Mouse (Mus musculus): ENCODE results near the gene Smoc2.

The Smoc2 gene

DNA sequence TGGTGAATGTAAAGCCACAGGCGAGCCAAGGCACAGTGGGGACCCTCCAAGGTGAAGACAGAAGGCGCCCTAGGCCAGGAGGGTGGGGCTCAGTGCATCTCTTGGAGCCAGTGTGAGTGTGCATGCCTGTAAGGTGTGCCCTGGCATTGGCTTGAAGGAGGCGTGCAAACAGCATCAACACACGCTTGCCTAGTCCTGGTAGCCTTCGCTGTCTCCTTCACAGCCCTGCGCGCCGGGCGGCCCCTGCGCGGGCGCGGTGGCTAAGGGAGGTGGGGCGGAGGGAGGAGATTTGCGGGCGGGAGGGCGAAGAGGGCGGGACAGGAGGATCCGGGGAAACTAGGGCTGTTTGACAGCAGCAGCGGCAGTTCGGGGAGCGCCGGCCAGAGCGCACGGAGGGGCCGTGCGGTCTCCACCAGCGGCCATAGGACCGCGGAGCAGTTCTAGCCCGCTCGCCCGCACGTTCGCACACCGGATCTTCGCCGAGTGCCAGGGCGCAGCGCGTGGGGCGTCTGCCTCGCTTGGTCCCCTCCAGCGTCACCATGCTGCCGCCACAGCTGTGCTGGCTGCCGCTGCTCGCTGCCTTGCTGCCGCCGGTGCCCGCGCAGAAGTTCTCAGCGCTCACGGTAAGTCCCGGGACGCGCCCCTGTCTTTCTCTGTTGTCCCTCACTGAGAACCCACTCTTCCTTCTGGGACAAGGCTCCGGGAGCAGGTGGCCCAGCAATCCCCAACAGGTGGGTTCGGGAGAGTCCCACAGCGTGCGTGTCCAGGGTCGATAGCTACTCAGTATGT, at the start of gene Smoc2:
Gene Smoc2 (plus strand): TSS at position 330 of the 789 bp plus-strand sequence.
- no peak for DNase-seq

DNA sequence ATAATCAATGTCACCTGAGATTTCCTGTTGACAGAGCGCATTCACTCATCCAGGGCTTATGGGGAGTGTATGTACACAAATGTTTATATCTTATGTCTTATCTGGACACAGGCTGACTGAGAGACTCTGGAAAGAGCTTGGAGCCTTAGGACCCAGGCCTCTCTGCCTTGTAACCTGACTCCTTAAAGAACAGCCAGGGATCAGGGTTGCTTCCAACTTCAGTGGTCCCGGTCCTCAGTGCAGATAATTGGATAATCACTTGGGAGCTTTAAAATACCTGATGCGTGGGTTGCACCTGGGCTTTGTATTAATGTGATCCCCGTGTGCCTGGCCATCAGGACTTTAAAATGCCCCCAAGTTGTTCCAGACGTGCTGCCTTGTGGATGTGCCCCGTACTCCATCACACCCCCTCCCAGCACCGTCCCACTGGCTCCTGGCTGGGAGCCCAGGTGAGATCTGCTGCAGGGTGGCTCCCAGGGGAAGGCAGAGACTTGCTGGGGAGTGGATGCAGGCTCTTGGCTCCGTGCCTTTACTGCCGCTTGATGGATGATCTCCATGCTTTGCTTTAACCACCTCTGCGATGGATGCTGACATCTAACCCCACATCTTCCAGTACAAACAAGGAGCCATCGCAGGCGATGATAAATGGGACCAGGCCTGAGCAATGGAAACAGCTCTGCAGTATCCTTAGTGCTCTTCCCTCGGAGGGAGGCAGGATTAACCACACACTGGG, 48.4 kb upstream of the Smoc2 start:
- no peak for DNase-seq

DNA sequence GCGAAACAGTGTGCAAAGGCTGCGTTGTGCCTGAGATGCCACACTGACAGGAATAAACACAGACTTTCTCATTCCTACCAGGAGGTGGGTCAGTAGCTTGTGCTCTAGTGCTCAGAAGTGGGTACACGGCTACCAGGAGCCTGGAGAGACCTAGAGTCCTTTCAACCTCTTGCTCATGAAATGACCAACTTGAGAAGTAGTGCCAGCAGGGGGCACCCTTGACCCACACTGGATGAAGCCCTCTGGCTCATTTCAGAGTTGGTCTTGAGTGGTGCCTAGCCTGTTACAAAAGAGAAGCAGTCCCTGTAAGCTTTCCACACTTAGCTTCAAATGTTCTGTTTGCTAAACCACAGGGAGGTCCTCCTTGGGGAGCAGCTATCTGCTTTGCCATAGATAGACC, 46.7 kb upstream of the Smoc2 start:
- peak; percentile 47 to 71 for DNase-seq

DNA sequence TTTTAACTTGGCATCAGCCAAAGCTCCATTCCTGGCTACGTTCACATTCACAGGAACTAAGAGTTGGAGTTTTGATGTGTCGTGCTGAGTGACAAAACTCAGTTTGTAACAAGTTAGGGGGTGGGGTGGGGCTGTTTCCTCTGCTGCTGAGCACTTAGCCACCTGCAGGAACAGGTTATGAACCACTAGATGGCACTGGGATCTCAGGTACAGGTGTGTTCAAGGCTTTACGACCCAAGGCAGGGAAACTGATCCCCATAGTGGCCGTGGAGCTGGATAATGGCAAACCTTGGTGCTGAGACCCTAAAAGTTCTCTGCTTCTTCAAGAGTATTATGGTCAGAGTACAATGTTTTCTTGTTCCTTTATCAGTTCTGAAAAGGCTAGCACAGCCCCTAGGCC, 45.6 kb upstream of the Smoc2 start:
- no peak for DNase-seq

DNA sequence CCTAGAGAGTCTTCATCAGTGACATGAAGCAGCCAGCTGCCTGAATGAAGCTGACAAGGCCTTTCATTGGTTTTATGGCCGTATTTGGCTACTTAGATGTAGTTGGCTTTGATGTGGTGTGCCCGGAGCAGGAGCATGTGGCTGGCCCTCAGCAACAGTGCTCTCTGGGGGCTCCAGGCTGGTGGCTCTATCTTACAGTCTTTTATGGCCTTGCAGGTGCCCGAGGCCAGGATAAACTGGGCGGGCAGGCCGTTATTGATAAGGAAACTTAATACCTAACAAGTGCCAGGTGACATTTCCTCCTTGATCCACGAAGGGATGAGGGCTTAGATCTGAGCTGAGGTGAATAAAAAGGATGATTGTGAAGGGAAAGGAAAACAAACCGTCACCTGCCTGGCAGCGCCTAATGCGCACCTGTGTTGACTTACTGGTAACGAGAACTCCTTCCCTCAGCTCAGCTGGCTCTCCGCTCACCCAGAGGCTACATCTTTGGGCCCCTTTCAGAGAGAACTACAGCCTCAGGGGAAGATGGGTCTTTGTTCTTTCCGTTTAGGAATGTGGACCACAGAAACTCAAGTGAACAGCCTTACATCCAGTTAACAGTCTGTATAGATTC, 44.4 kb upstream of the Smoc2 start:
- DNase-seq = no peak

DNA sequence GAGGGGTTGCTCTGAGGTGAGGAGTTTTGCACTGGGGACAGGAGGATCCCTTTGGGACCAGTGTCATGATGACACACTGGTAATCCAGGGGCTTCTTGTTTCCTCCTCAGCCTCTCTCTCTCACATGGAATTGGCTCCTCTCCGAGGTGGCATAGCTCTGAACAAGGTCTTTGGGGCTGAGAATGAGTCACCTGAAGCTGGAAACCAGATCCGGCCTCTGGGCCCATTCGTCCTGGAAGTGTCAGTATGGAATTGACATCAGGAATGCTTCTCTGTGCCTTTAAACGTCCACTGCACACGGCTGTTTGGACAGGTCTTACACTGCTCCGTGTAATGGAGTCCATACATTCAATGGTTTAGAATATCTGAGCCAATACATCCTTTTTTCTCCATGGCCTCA, 42.2 kb upstream of the Smoc2 start:
- DNase-seq = no peak

DNA sequence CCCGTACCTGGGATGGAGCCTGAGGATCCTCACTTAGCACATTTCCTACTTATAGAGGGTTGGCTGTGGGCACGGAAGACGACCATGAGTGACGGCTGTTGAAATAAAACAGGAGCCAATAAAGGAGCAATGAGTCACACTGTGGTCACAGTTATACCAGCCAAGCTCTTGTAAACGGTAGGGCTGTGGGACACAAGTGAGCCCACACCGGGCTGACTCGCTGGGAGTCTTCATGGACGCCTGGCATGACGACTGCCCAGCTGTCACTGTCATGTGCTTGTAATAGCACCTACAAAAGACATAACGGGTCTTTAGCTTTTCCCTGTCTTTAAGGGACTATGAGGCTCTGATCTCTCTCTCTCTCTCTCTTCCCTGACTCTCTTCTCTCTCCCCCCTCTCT, 39.3 kb upstream of the Smoc2 start:
- DNase-seq = no peak

DNA sequence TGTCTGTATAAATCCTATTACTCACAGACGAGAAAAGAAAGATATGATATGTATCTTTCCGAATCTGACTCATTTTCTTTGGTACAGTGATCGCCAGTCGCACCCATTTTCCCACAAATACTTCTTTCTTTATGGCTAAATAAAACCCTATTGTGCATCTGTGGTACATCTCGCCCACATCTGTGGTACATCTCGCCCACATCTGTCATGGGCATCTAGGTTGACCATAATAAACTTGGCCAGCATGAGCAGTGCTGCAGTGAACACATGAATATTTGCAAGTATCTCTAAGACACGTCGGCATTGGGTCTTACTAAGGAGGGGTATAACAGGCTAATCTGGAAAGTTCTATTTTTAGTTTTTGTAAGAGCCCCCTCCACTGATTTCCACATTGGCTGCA, 36.7 kb upstream of the Smoc2 start:
- DNase-seq = no peak

DNA sequence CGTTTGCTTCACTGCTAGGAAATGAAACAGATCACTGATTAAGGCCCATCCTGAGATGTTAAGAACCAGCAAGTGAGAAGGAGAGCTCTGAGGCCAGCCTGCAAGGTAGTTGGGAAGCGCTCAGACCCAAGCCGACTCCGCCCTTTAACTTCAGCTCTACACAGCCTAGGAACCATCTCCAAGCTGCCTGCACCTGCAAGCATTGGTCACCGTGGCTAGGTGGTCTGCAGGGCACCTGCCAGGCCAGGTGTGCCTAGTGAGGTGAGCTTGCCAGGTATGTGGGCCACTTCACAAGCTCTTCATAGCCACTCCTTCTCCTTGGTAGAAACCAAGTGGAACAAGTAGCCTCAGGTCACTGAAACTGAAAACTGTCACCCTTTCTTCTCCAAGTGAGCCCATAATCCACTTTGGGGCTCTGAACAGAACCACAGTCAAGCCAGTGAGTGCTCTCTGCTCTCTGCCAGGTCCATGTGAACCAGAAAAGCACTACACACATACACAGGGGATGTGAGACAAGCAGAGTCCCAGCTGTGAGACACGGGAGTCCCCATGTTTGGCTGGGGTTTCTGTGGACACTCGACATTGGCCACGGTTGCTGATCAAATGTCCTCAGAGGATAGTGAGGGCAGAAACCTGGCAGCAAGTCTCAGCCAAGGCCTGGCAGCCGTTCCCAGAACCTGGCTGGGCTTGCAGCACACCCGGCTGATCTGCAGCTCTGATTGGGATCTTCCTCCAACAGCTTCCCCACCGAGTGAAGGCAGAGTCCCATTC, 34.9 kb upstream of the Smoc2 start:
- DNase-seq = peak; percentile 59 to 66

DNA sequence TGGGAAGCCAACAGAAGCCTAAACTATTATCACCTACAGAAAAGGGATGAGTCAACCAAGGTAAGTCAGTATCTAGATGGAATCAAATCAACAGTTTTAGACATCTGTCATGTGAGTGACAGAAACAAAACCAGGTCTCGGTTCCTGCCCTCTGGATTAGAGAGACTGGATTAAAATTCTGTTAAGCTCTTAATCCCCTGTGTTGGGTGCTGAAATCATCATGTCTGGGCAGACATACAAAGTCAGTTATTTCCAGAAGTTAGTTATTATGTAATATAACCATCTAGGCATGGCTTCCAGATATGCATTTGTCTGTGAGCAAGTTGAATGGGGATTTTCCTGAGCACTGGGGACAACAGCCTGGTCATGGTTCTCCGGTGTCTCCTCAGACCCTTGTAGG, 33.0 kb upstream of the Smoc2 start:
- no peak for DNase-seq

DNA sequence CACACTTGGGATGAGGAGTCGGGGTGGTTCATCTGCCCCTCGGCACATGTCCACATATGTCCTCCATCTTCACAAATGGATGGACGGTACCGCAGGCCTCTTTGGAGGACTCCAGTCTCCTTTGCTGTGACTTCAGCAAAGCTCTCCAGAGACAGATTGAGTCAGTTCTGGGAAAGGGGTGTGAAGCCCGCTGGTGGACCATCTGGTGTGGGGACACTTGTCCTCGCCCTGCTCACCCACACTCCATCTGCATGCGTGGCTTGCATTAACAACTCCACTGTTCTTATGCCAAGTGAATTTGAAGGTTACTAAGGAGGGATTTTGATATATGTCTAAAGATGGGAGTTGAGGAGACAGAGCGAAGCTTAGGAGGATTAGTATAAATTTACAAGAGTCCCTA, 31.4 kb upstream of the Smoc2 start:
- DNase-seq = peak; percentile 25 to 28

DNA sequence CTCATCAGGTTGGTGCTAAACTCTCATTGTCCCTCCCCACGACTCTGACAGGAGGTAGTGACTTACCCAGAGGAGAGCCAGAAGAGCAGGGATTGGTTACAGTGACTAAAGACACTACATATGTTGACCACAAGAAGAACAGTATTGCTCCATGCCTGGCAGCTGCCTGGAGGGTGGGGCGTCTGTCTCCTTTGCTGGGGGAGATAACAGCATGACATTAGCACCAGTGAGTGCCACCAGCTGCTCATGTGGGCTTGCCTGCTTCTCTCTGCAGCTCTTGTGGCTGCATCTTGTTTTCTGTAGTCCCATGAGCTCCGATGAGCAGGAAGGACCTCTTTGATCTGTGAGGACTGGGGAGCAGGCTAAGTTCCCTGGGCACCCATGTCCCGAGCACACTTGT, 29.7 kb upstream of the Smoc2 start:
- no peak for DNase-seq

DNA sequence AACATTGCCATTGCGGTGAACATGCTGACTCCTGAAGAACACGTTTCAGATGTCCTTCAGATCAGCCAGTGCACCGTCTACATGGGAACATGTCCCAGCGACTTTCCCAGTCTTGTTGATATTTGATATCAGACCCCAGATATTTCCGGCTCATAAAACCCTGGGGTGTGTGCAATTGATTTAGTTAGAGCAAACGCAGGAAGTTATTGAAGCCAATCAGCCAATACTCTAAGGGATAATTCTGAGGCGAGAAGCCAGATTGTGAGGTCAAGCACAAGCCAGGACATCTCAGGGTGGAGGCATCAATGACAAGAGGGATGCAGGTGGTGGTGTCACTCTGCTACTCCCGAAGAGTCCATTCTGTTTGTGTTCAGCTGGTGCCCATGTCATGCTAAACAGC, 28.9 kb upstream of the Smoc2 start:
- no peak for DNase-seq

DNA sequence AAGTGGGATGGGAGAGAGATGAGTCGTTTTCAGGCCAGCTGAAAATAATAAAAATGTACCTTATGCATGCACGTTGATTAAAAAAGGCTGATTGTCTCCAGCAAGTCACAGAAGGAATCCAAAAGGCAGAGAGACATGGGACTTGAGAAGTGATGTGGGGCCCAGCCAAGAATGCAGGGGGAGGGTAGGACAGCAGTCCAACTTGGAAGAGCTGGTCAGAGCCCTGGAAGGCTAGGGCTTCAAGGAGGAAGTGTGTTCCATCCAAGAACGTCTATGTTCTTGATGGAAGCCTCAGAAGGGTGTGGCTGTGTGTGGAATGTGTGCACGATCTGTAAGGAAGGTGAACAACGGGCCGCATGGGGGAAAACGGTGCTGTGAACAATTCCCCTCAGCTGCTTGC, 26.9 kb upstream of the Smoc2 start:
- no peak for DNase-seq

DNA sequence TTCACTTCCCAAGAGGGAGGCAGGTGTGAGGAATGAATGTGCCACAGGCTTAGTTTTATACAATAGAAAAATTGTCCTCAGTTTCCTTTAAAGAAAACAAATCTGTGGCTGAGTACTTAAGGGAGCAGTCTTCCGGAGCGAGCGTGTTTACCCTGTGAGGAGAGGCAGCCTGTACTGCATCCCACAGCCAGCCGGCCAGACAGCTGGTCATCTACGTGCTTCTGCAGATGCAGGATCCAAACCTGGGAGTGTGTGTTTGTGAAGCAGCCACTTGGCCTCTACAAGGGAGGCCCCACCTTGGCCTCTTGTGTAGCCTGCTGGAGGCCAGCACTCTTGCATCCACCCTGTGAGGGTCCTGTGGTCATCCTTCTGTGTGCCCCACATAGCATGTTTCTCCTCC, 24.7 kb upstream of the Smoc2 start:
- no peak for DNase-seq

DNA sequence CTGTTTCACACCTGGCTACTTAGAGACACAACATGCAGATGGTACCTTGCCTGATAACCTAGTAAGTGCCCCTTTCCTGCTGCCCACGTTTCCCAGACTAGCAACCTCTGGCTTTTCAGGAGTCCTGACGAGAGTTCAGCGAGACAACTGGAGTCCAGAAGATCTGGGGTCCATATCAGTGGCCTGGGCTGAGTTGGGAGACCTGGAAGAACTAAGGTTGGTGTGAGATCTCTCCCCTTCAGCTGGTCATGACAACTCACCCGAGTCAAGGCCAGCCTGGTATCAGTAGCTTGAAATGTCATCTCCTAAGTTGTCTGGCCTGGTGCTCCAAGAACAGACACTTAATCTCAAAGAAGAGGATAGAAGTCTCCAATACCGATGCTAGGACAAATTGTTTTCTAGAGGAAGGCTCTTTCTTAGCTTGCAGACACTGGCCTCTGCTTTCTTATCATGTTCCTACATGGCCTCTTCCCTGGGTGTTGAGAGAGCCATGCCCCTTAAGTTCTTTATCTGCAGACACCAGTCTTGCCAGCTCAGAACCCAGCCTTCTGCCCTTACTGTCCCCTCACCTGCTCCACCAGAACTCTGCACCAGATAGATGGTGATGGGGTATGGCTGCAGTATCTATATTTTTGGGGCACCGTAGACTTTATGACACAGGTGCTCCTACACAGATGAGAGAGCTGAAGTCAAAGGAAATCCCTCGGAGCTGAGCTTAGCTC, 21.3 kb upstream of the Smoc2 start:
- no peak for DNase-seq

DNA sequence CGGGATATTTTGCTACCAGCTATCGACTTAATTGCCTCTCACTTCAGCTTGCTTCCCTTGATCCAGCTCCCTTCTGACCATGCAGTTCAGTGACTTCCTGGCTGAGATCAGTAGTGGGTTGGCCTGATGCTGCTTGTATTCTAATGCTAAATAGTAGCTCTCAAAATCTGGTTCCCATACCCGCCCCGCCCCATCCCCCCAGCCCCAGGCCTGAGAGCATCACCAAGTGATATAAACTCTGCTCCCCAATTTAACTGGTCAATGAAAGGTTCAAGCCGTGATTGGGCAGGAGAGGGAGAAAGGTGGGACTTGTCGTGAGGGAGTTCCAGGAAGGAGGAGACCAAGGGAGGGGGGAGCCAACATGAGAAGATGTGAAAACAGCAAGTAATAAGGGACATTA, 20.4 kb upstream of the Smoc2 start:
- no peak for DNase-seq

DNA sequence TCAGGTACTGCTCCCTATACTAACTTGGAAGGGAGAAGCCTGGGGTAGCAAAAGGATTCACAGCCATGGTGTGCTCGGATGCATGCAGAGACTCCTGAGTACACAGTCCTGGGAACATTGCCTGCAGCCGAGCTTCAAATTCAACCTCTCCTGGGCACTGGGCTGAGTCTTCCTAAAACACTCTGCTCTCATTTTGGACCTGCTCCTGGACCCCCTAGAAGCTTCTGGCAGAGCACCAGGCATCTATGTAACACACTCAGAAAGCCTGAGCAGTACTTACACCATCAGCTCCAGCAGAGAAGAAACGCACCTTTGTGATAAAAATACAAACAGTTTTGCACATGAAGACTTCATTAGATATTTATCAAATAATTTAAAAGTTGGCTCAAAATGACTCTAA, 18.3 kb upstream of the Smoc2 start:
- peak; percentile 13 to 31 for DNase-seq

DNA sequence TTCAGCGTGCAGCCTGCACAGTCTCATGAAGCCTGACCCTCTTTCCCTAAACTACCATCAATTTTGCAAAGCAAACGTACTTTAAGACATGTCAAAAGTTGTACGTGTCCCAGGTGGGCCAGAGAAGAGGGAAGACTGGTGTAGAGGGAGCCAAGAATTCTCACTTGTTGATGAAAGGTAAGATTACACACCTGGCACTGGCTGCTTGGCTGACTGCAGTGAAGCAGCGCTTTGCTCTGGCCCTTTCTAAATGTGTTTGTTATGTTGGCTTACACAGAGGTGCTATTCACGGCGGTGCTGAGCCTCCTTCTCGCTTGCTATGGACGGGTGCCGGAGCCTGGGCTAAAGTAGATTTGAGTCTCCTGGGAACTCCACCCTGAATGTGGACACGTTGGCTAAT, 17.1 kb upstream of the Smoc2 start:
- no peak for DNase-seq

DNA sequence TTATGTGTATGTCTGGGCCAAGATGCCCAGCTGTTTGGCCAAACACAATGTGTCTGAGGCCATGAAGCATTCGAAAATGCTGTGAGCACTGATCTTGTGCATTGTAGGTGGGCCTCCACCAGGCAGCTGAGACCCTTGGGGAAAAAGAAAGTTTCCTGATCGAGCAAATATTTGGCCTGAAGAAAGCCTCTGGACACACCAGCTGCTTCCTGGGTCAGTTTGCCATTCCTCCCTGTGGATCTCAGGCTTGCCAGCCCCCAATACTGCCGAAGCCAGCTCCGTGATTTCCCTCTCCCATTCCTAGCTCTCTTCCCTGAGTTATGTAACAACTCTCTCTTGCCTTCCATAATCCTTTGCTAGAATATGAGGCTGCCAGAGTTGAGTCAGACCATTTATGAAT, 11.3 kb upstream of the Smoc2 start:
- DNase-seq = no peak

DNA sequence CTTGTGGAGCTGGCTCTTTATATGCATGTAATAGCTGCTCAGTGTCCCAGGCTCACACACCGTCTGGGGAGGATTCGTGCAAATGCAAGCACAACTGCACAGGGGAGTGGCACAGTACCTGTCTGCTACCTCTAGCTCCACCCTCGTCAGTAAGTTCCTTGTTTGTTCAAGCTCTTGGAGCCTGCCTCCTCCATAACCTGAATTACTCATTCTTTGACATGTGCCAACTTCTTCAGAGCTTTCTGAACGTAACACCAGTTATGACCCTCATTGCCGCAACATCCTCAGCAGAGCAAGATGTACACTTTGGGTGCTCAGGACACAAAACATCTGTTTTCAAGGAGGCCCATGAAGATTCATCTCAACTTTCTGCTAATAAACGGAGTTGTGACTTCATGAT, 5.9 kb upstream of the Smoc2 start:
- no peak for DNase-seq

DNA sequence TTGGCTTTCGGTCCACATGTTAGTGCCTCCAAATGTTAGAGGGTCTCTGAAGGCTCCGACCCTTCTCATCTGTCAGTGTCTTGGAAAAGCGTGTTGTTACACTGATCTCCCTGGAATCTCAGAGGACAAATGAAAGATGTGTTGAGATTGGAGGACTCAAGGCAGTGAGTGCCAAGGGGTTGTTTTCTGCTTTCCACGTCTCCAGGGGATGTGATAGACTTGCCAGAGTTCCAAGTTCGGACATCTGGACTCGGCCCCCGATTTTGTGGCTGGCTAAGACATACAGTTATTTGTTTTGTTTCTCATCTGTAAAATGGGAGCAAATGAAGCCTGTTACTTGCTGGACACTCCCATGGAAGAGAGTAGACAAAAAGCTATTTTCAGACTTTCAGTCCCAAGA, 2.0 kb upstream of the Smoc2 start:
- no peak for DNase-seq

DNA sequence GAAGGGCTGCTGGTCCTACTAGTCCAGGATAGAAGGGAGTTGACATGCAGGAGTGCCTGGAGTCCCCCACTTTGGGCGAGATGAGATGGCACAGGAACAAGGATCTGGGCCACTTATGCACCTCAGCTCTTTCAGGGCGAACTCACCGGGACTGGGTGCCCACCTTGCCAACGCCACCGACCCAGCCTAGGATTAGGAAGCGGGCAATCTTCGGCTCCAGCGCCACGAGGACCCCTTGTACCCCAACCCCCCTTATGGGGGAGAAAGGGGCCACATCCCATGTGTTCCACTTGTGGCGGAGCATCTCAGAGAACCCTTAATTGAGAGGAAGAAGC, 627 bp downstream of the Smoc2 start:
- DNase-seq = no peak

All from cerebellum, adult 18-20 months (tissue).